10 mouse cellular contexts compared by ENCODE assay signal in the genomic region with DNA sequence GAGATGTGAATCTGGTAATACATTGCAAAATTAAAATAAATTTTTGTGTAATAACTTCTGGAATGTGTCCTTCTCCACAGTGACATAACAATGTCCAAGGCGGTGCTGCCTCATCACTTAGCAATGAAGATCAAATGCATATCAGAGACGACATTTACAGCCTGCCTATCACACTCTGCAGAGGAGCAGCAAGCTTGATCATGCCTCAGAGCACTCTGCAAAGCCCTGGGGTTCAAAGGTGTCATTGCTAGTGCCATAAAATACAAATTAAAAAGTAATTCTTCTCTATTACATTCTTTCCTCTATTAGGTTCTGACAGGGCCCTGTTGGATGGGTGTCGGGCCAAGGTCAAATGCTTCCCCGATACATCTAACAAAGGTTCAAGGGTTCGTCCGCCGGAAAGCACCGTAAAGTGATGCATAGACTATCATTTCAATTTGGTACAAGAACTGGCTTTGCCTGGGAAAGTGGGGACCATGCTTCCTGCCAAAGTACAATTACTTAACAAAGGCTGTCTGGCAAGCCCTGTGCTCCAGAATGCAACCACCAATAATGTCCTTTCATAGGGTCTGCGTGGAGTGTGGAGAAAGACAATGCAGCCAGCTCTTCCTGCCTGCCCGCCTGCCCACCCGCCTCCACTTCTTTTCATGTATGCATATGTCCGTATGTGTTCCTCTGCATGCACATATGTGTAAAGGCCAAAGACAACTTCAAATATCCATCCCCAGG.
DNase-seq lines count a peak whose midpoint lies in the region; ATAC-seq and TF ChIP-seq lines count a peak whose summit lies in the region.
"Had no signal": no experiment of that assay in that cellular context is flagged by ENCODE, and none has a peak within 500 bp of the region (broad histone marks: within the 10 kb centered on the region; RNA-seq: fewer than 3 reads in every experiment).

No protein-coding gene starts in this region.

- no peaks in the 10 kb centered on the region for H3K36me3 ChIP-seq in forebrain, embryonic 12.5 days (replicated peaks)
- H3K36me3 ChIP-seq in hindbrain, postnatal 0 days (ENCODE audit: insufficient read depth, low read length) = no peaks in the 10 kb centered on the region

- H3K27ac ChIP-seq in forebrain, embryonic 12.5 days = peak overlapping the region; percentile 85
- peak overlapping the region; percentile 82 for H3K27ac ChIP-seq in hindbrain, postnatal 0 days

- 59% methylated on average over 12 of the region's 12 CpGs for WGBS in forebrain, embryonic 12.5 days
- 28% methylated on average over 12 of the region's 12 CpGs for WGBS in hindbrain, postnatal 0 days

- 0 out of 2 replicates have a peak, but pooled peaks cover 5% of the 10 kb centered on the region for H3K9me3 ChIP-seq in forebrain, embryonic 12.5 days
- H3K9me3 ChIP-seq in hindbrain, postnatal 0 days (ENCODE audit: low read length) = no peaks in the 10 kb centered on the region

- no peak overlapping the region for H3K9ac ChIP-seq in forebrain, embryonic 12.5 days
- no peak overlapping the region for H3K9ac ChIP-seq in hindbrain, postnatal 0 days (replicated peaks; ENCODE audit: low read length)

- TF ChIP-seq CTCF in hindbrain, postnatal 0 days (IDR thresholded peaks at IDR 0.05; ENCODE audit: low read depth) = no peak

- no peak overlapping the region for H3K4me3 ChIP-seq in forebrain, embryonic 12.5 days (replicated peaks)
- no peak overlapping the region for H3K4me3 ChIP-seq in hindbrain, postnatal 0 days (ENCODE audit: low read length)
- H3K4me3 ChIP-seq: erythroblast, embryonic 14.5 days had no signal

- H3K27me3 ChIP-seq in forebrain, embryonic 12.5 days = no peaks in the 10 kb centered on the region
- H3K27me3 ChIP-seq in hindbrain, postnatal 0 days (ENCODE audit: insufficient read depth, low read length) = no peaks in the 10 kb centered on the region

- peak overlapping the region; percentile 23; the same call in 1 of the 2 replicates for H3K4me2 ChIP-seq in forebrain, embryonic 12.5 days
- 0 out of 2 replicates have a peak overlapping the region, but pooled peaks have one; percentile 48 for H3K4me2 ChIP-seq in hindbrain, postnatal 0 days (ENCODE audit: low read depth, low read length)
- H3K4me2 ChIP-seq: liver, embryonic 11.5 days had no signal

- peak; percentile 51 for ATAC-seq in forebrain, embryonic 12.5 days (ENCODE audit: low FRiP score)
- peak; percentile 6; the same call in 1 of the 2 replicates for ATAC-seq in hindbrain, postnatal 0 days

- peak; percentile 51 for DNase-seq in kidney, postnatal 10 days
- DNase-seq in kidney, postnatal 36 days = no peak
- DNase-seq in hindbrain, postnatal 0 days (ENCODE audit: low spot score) = peak; percentile 46
- DNase-seq in neural tube, embryonic 10.5 days (ENCODE audit: extremely low spot score, low spot score) = peak; percentile 26
- no peak for DNase-seq in MN1 (ENCODE audit: low spot score)
- DNase-seq in liver = no peak
- no peak for DNase-seq in urinary bladder, postnatal 10 days (ENCODE audit: low spot score)

- peaks cover 25% of the 10 kb centered on the region for H3K4me1 ChIP-seq in forebrain, embryonic 12.5 days
- peaks cover 30% of the 10 kb centered on the region for H3K4me1 ChIP-seq in hindbrain, postnatal 0 days (ENCODE audit: insufficient read depth, low read length)

Comparison
In these comparisons a context has a peak if more than half of its experiments do, and no peak if none do; other contexts are left out.
1. DNase-seq: peak in kidney, postnatal 10 days (single experiment), hindbrain, postnatal 0 days (single experiment) and neural tube, embryonic 10.5 days (single experiment); none in kidney, postnatal 36 days (0 of 2), MN1 (single experiment), liver (single experiment) and urinary bladder, postnatal 10 days (single experiment).